Mouse (Mus musculus) left cerebral cortex, postnatal 4 days (tissue): ENCODE results near the gene Tmem202. TPM values are rescaled to one million over a fixed set of nuclear protein-coding genes. Genes with fewer than 3 reads are reported as not detected.

Source experiments
- DNase-seq: peaks from one replicate; pipeline ENCODE4 v3.0.0-alpha.2; 2022
- intact Hi-C: fragments of 180-260 bp; cut with DNase I; formaldehyde crosslinking; loops from one replicate; pipeline ENCODE4 v1.15.1; 2025
- total RNA-seq, 2 experiments: library from RNA; stranded (reverse); gene quantifications; 2 replicates each; pipeline ENCODE4 v1.2.3; 2021

The Tmem202 gene
- 1 to 10 TPM; 2.2 to 2.3 TPM for total RNA-seq

DNA sequence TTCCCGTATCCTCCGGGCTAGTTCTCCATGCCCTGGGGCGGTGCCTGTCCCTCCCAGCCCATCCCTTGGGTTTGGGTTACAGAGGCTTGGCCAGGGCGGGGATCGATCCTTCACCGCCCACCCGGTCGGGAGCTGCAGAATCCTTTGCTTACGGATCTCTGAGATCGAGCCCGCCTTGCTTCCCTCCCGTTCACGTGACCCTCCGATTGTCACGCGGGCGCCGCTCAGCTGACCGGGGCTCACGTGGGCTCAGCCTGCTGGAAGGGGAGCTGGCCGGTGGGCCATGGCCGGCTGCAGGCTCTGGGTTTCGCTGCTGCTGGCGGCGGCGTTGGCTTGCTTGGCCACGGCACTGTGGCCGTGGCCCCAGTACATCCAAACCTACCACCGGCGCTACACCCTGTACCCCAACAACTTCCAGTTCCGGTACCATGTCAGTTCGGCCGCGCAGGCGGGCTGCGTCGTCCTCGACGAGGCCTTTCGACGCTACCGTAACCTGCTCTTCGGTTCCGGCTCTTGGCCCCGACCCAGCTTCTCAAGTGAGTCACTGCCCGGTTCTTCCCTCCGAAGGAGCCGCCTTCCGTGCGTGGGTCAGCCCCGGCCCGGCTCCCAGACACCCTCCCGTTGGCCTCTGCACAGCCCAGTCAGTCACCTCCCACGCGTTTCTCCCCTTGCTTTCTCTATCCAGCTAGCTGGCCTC, at the start of gene Tmem202, which contains the start of gene Hexa:
Gene Tmem202 (minus strand): TSS at position 407 of the 697 bp plus-strand sequence.
Gene Hexa (plus strand): TSS at position 100 of the 697 bp plus-strand sequence.
- intact Hi-C loops: no loop called here
- DNase-seq: peak; percentile 81

DNA sequence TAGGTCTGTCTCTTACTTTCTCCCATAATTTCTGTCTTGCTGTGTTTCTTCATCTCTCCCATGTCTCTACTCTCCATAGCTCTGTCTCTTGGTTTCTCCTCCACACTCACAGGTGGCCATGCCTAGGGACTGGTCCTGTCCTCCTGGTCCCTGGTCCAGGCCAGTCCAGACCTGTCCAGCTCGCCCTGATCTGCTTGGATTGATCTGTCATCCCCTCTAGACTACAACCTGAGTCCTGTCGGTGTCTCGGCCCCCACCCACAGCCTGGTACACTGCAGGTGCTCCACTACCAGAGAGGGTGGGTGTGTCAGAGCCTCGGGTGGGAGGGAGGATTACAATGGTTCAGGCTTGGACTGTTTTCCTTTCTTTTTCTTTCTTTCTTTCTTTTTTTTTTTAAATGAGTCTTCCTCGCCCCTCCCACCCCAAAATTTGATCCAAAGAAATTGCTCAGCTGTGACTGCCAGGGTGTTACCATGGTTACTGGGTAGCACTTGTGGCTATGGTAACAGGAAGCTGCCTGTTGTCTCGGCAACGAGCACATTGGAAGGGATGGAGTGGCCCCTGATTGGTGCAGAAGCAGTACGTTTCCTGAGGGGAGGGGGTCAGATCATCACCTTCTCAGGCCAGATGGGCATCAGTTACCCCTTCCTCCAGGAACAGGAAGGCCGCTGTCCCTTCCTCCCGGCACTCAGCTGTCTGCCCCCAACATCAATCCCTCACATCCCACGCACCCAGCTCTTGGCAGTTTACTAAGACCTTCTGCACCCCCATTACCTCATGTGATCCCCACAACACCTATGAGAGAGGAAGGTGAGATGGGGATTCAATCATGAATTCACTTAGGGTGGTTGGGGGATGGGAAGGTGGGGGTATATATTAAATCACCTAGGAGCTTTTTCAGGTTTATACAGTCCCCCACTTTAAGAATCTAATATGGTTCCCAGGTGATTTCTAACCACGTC, 49.3 kb upstream of the Tmem202 start:
- peak; percentile 50 for DNase-seq
- intact Hi-C loops: no loop called here

DNA sequence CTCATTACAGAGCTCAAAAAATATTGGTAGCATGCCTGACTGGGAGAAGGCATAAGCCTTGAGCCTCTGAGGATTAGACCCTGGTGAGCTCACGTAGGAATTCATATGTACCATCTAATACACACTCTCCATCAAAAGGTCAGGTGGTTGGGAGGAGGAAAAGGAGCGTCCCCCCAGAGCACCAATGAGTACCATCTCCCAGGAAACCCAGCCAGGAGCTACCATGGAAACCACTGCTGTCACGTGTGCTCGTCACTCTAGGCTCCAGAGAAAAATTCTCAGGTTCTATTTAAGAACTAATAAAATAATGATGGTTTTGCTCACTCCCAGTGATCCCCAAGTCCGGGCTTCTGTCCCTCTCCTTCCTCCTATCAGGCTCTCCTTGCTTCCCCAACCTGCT, 48.6 kb upstream of the Tmem202 start:
- no peak for DNase-seq
- intact Hi-C loops: no loop called here

DNA sequence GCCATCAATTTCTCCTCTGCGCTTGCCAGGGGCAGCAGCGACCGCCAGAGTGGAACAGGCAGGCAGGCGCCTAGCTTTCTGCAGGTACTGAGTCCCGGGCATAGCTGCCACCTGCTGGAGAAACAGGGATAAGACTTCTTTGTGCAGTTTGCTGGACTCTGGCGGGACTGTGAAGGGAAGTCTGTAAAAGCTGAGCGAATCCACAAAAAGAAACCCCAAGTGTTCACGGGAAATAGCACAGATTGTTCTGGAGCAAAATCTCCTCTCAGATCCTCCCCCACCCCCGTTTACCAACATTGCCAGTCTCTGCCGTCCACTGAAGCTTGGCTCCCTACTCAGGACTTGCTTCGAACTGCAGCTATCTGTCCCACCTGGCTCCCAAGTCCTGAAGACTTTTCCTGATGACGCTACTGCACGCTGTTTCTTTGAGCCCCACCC, 45.2 kb upstream of the Tmem202 start:
- intact Hi-C loops: no loop called here
- DNase-seq: peak; percentile 83

DNA sequence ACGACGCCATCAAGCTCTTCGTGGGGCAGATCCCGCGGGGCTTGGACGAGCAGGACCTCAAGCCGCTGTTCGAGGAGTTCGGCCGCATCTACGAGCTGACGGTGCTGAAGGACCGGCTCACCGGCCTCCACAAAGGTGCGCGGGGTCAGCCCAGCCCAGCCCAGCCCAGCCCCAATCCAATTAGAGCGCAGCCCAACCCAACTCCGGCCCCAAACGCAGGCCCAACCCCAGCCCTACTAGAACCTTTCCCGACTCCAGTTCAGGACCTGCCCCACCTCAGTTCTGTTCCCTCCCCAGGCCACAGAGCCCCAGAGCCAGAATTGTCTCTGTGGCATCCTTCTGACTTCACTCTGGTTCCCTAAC, 38.8 kb upstream of the Tmem202 start:
- intact Hi-C loops: no loop called here
- no peak for DNase-seq

DNA sequence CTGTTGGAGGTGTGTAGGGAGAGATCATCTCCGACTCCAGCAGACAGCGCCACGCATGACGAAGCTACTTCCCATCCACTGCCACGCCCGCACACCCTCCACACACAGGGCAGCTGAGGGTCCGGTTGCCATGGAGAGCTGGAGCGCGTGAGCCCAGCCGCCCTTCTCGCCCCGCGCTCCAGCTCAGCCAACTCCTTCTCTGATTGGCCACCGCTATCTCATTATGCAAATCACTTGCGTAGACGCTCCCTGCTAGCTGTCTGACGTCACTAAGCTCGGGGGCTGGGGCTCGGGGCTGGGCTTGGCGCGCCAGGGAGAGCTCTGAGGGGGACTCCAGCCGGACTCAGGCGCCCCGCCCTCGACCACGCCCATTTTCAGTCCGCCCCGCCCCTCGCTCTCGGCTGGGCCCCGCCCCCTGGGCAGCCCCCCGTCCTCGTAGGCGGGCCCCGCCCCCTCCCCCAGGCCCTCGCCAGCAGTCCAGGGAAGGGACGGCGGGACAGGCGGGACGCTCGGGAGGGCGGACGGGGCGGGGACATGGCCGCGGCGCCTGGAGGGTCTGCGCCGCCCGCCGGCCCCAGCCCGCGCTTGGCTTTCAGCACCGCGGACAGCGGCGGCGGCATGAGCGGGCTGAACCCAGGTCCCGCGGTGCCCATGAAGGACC, 38.3 kb upstream of the Tmem202 start, which contains the start of gene Celf6:
Gene Celf6 (plus strand): TSS at position 74 of the 661 bp plus-strand sequence.
- intact Hi-C loops: no loop called here
- DNase-seq: peak; percentile 97

DNA sequence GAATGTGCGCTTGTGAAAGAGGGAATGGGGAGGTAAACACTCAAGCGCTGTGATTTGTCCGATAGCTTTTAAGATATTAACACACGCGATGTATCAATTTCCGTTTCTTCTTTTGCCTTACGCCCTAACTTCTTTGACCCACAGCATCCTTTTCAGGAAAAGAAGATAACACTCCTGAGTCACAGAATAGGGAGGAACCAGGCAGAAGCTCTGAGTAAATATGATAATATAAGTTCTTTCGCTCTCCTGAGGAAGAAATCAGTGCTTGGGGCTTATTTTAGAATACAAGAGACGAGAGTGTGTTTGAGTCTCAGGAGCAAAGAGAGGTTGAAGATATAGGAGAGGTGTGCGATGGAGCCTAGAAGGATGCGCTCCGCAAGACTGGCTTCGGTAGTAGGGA, 37.8 kb upstream of the Tmem202 start:
- intact Hi-C loops: no loop called here
- DNase-seq: no peak

DNA sequence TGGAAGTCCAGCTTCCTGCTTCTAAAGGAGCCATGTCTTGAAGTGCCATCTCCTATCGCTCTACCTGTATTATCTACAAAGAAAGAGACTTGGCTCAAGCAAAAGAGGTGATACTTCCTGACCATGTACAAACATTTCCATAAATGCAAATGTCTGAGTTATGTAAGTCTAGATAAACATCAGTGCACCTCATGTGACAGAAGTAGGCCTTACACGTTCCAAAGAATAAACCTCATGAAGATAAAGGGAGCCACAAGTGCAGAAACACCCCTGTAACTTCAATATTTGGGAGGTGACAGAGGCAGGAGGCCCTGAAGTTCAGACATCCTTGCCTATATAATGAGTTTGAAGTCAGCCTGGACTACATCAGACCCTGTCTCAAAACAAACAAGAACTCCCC, 32.2 kb upstream of the Tmem202 start:
- DNase-seq: no peak
- intact Hi-C loops: no loop called here

DNA sequence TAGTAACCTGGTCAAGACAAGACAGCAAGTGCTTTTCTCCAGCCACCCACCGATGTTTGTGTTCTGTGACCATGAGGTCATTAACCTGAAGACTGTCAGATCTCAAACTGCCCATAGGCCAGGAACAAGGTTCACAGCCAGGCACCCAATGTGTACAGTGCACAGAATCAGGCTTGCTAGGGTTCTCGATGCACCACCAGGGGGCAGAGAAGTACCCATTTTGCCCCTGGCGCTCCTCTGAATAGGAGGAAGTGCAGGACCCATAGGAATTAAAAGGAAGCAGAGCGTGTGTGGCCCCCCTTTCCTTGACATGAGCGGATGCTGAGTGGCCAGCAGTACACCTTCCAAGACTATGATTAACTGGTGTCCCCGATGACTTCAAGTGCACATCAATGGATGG, 27.5 kb upstream of the Tmem202 start:
- intact Hi-C loops: no loop called here
- peak; percentile 66 for DNase-seq

DNA sequence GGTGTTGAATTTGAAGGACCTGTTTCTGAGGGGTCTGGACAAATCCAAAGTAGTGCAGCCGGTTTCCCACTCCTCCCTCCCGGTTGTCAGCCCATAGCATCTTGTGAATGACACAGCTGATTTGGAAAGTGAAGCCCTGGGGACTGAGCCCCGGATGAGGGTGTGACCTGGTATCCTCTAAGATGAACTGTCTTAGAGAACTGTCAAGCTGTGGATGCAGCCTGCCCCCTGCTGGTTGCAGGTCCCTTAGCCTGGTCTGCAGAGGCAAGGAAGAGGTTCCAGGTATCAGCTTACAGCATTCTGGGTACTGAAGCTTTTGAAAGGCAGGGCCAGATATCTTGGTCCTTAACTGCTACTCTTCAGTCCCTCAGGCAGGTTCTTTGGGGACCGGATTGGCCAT, 26.0 kb upstream of the Tmem202 start:
- intact Hi-C loops: no loop called here
- DNase-seq: peak; percentile 59

DNA sequence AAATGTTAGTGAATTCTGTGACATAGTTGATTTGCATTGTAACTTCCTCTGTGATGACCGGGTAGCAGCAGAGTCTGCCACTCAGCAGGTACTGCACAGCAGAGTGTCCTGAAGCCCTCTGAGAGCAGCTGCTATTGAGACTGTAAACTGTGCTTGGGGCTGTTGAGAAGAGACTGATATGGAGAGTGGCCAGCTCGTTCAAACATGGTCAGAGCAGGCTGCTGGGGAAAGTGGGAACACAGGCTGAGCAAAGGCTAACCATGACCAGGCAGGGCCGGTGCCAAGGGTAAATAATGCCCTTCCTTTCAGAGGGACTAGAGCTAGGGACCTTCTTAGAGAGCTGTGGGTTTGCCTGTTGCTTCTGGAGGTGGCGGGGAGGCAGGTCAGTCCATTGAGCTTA, 14.1 kb upstream of the Tmem202 start:
- no peak for DNase-seq
- intact Hi-C loops: no loop called here

DNA sequence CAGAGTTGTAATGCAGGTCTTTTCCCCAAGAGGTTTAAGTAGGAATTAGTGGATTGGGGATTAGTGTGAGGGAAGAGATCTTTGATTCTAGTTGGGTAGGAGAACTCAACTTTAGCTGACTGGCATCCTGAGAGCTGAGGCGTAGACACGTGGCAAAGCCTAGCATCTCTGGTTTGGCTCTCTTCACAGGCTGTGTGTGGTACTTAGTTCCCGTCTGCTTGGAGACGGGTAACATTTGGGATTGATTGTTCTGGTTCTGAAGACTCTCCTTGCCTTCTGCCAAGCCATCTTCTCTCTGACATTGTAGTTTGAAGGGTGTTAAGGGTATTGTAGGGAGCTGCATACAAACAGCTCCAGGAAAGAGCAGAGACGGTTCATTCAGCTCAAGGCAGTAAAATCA, 13.0 kb upstream of the Tmem202 start:
- intact Hi-C loops: no loop called here
- DNase-seq: no peak

DNA sequence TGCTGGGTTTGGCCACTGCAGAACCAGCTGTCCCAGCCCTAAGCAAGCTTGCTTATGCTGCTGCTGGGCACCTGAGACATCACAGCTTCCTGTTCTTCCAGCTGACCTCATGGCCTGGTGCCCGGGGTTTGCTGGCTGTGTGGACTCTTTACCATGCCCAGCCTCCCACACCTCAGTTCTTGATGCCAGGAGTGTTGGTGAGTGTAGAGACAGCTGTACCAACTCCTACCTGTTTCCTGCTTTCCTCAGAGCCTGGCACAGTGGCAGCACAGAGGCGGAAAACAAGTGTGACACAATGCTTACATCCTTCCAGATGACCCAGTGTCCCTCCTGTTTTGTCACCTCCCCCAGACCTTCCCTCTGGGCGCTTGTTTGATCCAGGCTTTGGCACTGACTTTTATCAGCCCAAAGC, 12.0 kb upstream of the Tmem202 start:
- intact Hi-C loops: no loop called here
- DNase-seq: no peak

DNA sequence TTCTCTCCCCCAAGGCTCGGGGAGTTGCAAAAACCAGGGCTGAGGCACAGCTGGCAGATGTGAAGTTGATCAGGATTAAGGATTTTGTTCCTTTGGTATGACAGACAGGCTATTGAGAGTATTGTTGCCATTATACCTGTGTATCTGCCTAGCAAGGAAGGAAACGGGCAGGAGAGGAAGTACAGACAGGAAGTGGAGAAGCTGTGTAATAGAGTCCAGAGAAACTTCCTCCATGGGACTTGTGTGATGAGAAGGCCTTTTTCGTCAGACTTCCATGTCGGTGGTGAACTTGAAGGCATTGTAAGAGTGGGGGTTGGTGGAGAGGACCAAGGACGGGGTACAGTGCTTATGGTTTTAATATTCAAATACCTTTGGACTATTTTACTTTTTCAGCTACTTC, 11.4 kb upstream of the Tmem202 start:
- DNase-seq: no peak
- intact Hi-C loops: no loop called here

DNA sequence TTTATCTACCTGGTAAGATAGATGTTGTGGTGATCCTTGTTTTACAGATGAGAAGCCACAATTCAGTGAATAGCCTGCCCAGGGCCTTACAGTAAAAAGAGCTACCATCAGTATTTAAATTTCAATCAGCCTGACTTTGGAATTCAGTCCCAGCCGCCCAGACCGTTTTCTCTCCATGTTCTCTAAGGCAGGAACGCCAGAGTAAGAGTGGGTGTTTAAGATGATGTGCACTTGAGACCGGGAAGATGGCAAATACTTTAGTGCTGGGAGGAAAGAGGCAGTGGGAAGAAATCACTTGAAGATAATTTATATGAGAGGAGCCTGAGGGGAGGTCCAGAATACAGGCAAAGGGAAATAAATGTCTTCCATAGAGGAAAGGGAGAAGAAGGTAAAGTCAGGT, 10.4 kb upstream of the Tmem202 start:
- DNase-seq: no peak
- intact Hi-C loops: no loop called here

DNA sequence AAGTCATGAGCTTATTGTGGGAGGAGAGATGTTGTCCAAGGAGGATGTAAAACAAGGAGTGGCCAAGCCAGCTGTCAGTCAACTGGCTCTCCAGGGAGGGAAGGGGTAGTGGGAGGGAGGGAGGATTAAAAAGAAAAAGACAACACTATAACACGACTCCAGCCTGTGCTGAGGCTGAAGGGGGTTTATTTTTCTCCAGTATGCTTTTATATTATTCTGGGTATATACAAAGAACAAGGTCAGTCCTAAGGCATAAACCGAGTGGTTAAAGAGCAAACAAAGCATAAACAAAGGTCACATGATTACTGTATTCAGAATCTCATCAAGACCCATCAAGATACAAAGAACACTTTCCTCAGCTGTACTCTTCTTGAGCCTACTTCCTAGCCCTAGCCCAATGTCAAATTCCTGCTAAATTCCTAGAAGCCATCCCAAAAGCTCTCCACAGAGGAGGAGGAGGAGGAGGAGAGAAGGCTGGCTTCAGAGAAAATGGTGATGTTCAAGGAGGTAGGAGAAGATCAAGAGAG, 9.4 kb upstream of the Tmem202 start:
- no peak for DNase-seq
- intact Hi-C loops: no loop called here

DNA sequence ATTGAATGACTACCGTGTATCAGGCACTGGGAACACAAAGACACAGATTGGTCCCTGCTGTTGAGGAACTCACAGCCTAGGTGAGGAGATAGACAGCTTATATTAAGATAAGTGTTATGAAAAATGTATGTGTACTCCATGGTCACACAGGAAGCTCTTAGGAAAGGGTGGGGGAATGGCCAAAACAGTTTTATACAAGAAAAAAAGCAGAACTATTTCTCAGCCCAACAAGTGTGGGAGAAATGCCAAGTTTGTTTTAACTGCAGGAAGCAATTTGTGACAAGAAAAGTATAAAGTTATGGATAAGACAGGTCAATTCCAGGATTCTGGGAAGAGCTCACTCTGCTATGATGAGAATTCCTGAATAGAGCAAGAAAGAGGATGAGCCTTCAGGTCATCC, 8.2 kb upstream of the Tmem202 start:
- DNase-seq: no peak
- intact Hi-C loops: no loop called here

DNA sequence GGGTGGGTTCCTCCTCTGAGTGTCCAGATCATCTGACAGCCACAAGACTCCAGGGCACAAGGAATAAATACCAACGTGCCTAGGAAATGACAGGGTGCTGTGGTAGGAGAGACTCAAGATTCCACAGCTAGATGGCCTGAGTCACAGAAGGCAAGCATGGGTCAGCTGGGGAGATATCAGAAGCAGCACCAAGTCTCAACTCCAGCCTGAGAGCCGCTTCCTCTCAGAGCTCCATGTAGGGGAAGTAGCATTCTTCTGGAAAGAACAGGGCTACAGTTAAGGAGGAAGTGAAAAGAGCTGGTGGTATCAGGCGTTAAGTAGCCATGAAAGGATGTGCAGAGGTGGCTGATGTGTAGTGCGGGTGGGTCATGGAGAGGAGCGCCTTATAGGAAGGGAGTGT, 5.1 kb upstream of the Tmem202 start:
- intact Hi-C loops: no loop called here
- DNase-seq: no peak

DNA sequence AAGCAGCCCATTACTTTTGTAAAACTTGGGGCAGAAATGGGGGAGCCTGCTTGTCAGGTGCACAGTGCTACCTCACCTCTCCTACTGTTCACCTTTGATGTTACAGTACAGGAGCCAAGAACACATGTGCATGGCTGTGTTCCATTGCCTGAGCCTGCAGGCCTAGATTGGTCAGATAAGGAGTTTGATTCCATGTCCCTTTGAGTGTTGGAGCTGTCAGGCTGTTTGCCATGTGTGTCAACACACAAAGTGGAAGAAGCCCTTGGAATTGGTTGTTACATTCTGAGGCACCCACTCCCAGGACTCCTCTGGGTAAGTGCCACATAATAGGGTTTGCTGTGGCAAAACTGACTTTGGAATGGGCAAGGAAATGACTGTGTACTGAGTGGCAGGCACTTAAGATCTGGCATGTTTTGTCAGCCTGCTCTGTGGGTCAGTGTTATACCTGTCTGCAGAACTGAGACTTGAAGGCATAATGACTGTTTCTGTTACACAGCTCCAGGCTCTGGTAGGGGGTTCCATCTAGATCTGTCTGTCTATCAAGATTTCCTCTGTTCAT, 3.2 kb upstream of the Tmem202 start:
- intact Hi-C loops: no loop called here
- DNase-seq: no peak

DNA sequence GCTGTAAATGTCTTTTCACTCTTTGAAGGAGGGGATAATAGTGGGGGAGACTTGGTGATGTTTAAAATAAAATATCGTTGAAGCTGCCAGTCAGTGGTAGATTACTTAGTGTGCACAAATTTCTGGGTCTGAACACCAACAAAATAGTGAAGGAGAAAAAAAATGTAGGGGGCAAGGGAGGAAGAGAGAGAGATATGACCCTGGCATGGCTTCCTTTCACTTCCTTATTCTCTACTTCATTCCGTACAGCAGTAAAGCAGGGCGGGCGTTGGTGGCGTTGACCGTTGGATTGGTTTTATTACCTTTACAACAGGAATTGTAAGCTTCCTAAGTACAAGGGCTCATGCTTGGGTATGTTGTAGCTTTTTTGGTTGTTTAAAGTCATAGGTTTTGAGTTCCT, 2.0 kb upstream of the Tmem202 start:
- intact Hi-C loops: no loop called here

DNA sequence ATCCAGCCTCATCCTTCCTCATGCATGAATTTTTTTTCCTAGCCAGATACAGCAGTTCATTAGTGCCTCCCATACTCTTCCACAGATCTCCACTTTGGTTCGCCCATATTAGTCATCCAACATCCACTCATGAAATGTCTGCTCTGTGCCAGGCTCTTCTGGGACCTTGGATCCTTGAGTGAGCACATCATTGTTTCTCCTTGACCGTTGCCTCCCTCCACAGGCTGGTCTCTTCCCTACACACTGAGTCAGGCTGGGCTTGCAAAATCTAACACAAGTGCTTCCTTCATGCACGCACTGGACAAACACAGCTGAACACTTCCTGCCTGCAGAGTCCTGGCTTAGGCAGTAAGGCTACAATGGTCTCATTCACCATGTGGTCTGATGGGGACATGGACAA, 2.0 kb downstream of the Tmem202 start:
- no peak for DNase-seq
- intact Hi-C loops: no loop called here

More for the DNA sequence above, 2.0 kb upstream of the Tmem202 start:
- no peak for DNase-seq
